Mouse (Mus musculus): ENCODE measurements around the gene Dlg2. TPM values are rescaled to one million over a fixed set of nuclear protein-coding genes. Genes with fewer than 3 reads are reported as not detected.

Gene Dlg2
- polyA plus RNA-seq, 1 experiment, result 0.01 TPM

DNA sequence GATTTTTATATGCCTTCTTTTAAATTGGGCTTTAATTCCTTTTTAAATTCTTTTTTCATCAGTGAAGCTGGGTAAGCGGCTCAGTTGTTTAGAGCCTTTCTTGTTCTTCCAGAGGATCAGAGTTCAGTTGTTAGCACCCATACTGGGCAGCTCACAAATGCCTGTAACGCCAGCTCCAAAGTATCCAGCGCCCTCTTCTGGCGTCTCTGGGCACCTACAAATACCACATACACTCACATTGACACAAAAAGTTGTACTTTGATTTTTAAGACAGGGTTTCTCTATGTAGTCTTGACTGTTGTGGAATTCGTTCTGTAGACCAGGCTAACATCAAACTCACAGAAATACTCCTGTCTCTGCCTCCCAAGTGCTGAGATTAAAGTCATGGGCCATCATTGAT, 1932.0 kb downstream of the Dlg2 start:
- no peak overlapping the region for H3K4me3 ChIP-seq (ENCODE audit: insufficient read depth, poor library complexity, severe bottlenecking)
- no peaks in the 10 kb centered on the region for H3K36me3 ChIP-seq (ENCODE audit: control insufficient read depth, insufficient read depth)
- no peaks in the 10 kb centered on the region for H3K79me3 ChIP-seq (ENCODE audit: low read depth)
- no peak for TF ChIP-seq FOSL1 (IDR thresholded peaks at IDR 0.05; ENCODE audit: insufficient read depth, low read length, poor library complexity, severe bottlenecking)
- no peak for TF ChIP-seq MAX (IDR thresholded peaks at IDR 0.05)
- no peak for TF ChIP-seq USF1 (IDR thresholded peaks at IDR 0.05; ENCODE audit: low read depth)
- TF ChIP-seq MYOG (IDR thresholded peaks at IDR 0.05; ENCODE audit: control insufficient read depth, extremely low read depth, insufficient read length), result no peak
- no peak for TF ChIP-seq MYOD1 (IDR thresholded peaks at IDR 0.05; ENCODE audit: control insufficient read depth, insufficient read length, low read depth)
- TF ChIP-seq CEBPB (IDR thresholded peaks at IDR 0.05; ENCODE audit: low read depth), result no peak
- TF ChIP-seq CTCF (IDR thresholded peaks at IDR 0.05; ENCODE audit: control insufficient read depth, insufficient read depth, insufficient read length), result no peak
- H3ac ChIP-seq (ENCODE audit: control insufficient read depth, insufficient read length, low read depth), result no peak overlapping the region
- no peaks in the 10 kb centered on the region for H3K27me3 ChIP-seq (ENCODE audit: control insufficient read depth, insufficient read depth, insufficient read length)
- H3K79me2 ChIP-seq (ENCODE audit: control insufficient read depth, insufficient read depth), result no peaks in the 10 kb centered on the region

DNA sequence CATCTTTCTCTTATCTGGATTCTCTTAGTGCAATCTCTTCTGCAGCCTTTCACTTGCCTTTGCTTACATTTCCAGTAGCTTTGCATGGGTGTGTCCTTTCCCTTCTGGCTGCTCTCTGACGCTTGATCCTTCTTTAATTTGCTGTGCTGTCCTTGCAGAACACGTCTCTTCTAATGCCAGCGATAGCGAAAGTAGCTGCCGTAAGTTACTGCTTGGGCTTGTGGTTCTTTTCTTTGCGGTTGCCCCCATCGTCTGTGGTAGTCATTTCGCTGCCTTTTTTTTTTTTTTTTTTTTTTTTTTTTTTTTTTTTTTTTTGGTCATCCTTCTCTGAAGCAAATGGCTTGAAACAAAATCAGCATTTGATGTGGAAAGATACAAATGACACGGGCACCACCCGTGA, 1944.0 kb downstream of the Dlg2 start:
- H3K79me2 ChIP-seq (ENCODE audit: control insufficient read depth, insufficient read depth), result no peaks in the 10 kb centered on the region
- H3ac ChIP-seq (ENCODE audit: control insufficient read depth, insufficient read length, low read depth), result peak overlapping the region; percentile 30
- H3K27me3 ChIP-seq (ENCODE audit: control insufficient read depth, insufficient read depth, insufficient read length), result no peaks in the 10 kb centered on the region
- H3K79me3 ChIP-seq (ENCODE audit: low read depth), result no peaks in the 10 kb centered on the region
- H3K36me3 ChIP-seq (ENCODE audit: control insufficient read depth, insufficient read depth), result no peaks in the 10 kb centered on the region
- H3K4me3 ChIP-seq (ENCODE audit: insufficient read depth, poor library complexity, severe bottlenecking), result no peak overlapping the region
- no peak for TF ChIP-seq MAX (IDR thresholded peaks at IDR 0.05)
- no peak for TF ChIP-seq USF1 (IDR thresholded peaks at IDR 0.05; ENCODE audit: low read depth)

DNA sequence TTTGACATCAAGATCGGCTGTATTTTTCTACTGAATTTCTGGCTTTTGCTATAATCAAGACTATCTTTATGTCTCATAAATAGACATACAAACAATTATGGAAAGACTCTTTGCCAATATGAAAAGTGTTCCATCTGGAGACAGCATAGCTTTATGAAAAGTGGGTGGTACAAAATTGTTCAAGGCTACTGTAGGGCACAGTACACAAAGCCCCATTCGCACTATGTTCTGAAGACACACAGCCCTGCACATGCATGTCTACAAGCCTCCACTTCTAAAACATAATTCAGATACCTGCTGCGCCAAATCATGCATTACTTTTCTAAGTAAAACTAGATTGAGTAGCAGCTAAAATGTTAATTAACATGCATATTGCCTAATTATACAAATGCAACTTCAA, 1946.5 kb downstream of the Dlg2 start:
- Histone ChIP-seq H3K79me2 (ENCODE audit: control insufficient read depth, insufficient read depth) (no peaks in the 10 kb centered on the region), H3K36me3 (ENCODE audit: control insufficient read depth, insufficient read depth) (no peaks in the 10 kb centered on the region), H3K79me3 (ENCODE audit: low read depth) (no peaks in the 10 kb centered on the region), H3K27me3 (ENCODE audit: control insufficient read depth, insufficient read depth, insufficient read length) (no peaks in the 10 kb centered on the region), H3ac (ENCODE audit: control insufficient read depth, insufficient read length, low read depth) (no peak overlapping the region), H3K4me3 (ENCODE audit: insufficient read depth, poor library complexity, severe bottlenecking) (no peak overlapping the region)
- TF ChIP-seq FOSL1 (IDR thresholded peaks at IDR 0.05; ENCODE audit: insufficient read depth, low read length, poor library complexity, severe bottlenecking), result no peak
- no peak for TF ChIP-seq CTCF (IDR thresholded peaks at IDR 0.05; ENCODE audit: control insufficient read depth, insufficient read depth, insufficient read length)

DNA sequence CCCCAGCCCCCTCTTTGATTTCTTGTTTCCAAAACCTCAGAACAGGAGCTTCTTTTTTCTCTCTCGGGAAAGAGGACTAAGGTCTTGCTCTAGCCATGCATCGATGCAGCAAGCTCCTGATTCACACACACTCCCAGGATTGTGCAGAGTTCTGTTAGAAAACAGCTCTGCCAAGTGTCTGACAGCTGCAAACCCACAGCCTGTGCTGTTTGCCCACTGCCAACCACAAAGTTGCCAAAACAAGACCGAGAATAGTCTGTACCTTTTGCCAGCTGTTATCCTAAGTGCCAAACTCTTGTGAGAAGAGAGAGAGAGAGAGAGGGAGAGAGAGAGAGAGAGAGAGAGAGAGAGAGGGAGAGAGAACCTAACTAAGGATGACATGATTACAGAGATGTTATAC, 1948.2 kb downstream of the Dlg2 start:
- H3K79me2 ChIP-seq (ENCODE audit: control insufficient read depth, insufficient read depth), result no peaks in the 10 kb centered on the region
- no peaks in the 10 kb centered on the region for H3K27me3 ChIP-seq (ENCODE audit: control insufficient read depth, insufficient read depth, insufficient read length)
- no peak overlapping the region for H3ac ChIP-seq (ENCODE audit: control insufficient read depth, insufficient read length, low read depth)
- H3K36me3 ChIP-seq (ENCODE audit: control insufficient read depth, insufficient read depth), result no peaks in the 10 kb centered on the region
- TF ChIP-seq FOSL1 (IDR thresholded peaks at IDR 0.05; ENCODE audit: insufficient read depth, low read length, poor library complexity, severe bottlenecking) (no peak), MYOD1 (IDR thresholded peaks at IDR 0.05; ENCODE audit: control insufficient read depth, insufficient read length, low read depth) (peak; percentile 70)
- H3K4me3 ChIP-seq (ENCODE audit: insufficient read depth, poor library complexity, severe bottlenecking), result no peak overlapping the region
- no peaks in the 10 kb centered on the region for H3K79me3 ChIP-seq (ENCODE audit: low read depth)

DNA sequence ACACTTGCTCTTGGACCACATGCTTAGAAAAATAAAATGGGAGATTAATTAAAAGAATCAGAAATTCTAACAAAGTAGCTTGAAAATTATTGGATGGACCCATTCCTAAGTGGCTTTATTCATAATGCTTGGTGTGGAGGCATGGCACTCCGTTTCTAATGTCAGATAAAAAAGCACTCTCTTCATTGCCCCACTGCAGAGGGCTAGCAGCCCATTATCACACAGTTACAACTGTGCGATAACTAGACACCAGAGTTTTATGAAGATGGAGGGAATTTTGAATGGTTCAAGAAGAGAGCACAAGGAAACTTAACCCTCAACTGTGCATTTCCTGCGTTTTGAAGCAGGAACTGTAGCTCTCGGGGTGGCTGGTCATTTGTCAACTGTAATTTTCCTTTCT, 1950.8 kb downstream of the Dlg2 start:
- H3K36me3 ChIP-seq (ENCODE audit: control insufficient read depth, insufficient read depth), result no peaks in the 10 kb centered on the region
- TF ChIP-seq CEBPB (IDR thresholded peaks at IDR 0.05; ENCODE audit: low read depth) (no peak), MYOD1 (IDR thresholded peaks at IDR 0.05; ENCODE audit: control insufficient read depth, insufficient read length, low read depth) (no peak), FOSL1 (IDR thresholded peaks at IDR 0.05; ENCODE audit: insufficient read depth, low read length, poor library complexity, severe bottlenecking) (no peak), CTCF (IDR thresholded peaks at IDR 0.05; ENCODE audit: control insufficient read depth, insufficient read depth, insufficient read length) (no peak), MYOG (IDR thresholded peaks at IDR 0.05; ENCODE audit: control insufficient read depth, extremely low read depth, insufficient read length) (no peak), MAX (IDR thresholded peaks at IDR 0.05) (no peak)
- no peak overlapping the region for H3ac ChIP-seq (ENCODE audit: control insufficient read depth, insufficient read length, low read depth)
- H3K79me3 ChIP-seq (ENCODE audit: low read depth), result no peaks in the 10 kb centered on the region
- no peaks in the 10 kb centered on the region for H3K79me2 ChIP-seq (ENCODE audit: control insufficient read depth, insufficient read depth)
- H3K27me3 ChIP-seq (ENCODE audit: control insufficient read depth, insufficient read depth, insufficient read length), result no peaks in the 10 kb centered on the region
- H3K4me3 ChIP-seq (ENCODE audit: insufficient read depth, poor library complexity, severe bottlenecking), result no peak overlapping the region

DNA sequence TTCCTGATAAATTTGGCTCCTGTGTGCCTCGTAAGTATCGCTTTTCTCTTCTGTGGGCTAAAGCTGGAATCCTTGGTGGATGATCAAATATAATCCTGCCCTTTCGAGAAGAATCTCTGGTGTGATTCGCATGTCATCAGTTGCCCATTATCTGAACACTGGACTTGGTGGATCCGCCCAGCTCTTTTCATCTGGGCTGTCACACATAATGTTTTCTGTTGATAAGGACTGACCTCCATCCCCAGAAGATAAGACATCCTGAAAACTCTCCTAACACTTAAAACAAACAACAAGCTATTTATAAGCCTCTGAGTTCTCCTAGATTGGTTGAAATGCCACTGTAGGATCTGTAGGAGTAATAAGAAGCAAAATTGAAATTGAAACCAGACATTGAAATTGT, 1952.2 kb downstream of the Dlg2 start:
- Histone ChIP-seq H3K4me3 (ENCODE audit: insufficient read depth, poor library complexity, severe bottlenecking) (no peak overlapping the region), H3K27me3 (ENCODE audit: control insufficient read depth, insufficient read depth, insufficient read length) (no peaks in the 10 kb centered on the region), H3K36me3 (ENCODE audit: control insufficient read depth, insufficient read depth) (no peaks in the 10 kb centered on the region), H3K79me2 (ENCODE audit: control insufficient read depth, insufficient read depth) (no peaks in the 10 kb centered on the region), H3K79me3 (ENCODE audit: low read depth) (no peaks in the 10 kb centered on the region), H3ac (ENCODE audit: control insufficient read depth, insufficient read length, low read depth) (no peak overlapping the region)
- TF ChIP-seq MAX (IDR thresholded peaks at IDR 0.05) (no peak), FOSL1 (IDR thresholded peaks at IDR 0.05; ENCODE audit: insufficient read depth, low read length, poor library complexity, severe bottlenecking) (no peak), USF1 (IDR thresholded peaks at IDR 0.05; ENCODE audit: low read depth) (no peak), CEBPB (IDR thresholded peaks at IDR 0.05; ENCODE audit: low read depth) (no peak), MYOG (IDR thresholded peaks at IDR 0.05; ENCODE audit: control insufficient read depth, extremely low read depth, insufficient read length) (no peak), CTCF (IDR thresholded peaks at IDR 0.05; ENCODE audit: control insufficient read depth, insufficient read depth, insufficient read length) (no peak), MYOD1 (IDR thresholded peaks at IDR 0.05; ENCODE audit: control insufficient read depth, insufficient read length, low read depth) (no peak)

Data from C2C12 (cell line).